Mouse (Mus musculus): ENCODE measurements around the gene Olfr1140.

DNA sequence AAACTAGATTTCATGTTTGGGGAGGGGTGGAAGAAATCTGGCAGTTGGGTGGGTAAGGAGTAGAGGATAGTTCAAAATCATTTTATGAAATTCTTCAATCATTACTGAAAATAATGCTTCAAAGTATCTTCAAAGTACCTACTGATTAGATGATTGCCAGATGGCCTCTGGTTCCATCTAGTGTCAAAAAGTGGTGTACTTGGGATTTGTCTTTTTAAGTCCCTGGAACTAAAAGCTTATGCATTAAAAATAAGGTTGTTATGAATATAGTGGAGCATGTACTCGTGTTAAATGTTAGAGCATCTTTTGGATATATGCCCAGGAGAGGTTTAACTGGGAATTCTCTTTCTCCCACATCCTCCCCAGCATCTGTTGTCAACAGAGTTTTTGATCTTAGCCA lies 32.6 kb downstream of the Olfr1140 start:
- TF ChIP-seq CTCF (IDR thresholded peaks at IDR 0.05; ENCODE audit: control insufficient read depth, insufficient read depth, insufficient read length), result no peak
- no peak for TF ChIP-seq CEBPB (IDR thresholded peaks at IDR 0.05; ENCODE audit: low read depth)
- TF ChIP-seq MYOG (IDR thresholded peaks at IDR 0.05; ENCODE audit: control insufficient read depth, extremely low read depth, insufficient read length), result no peak
- no peak for TF ChIP-seq USF1 (IDR thresholded peaks at IDR 0.05; ENCODE audit: low read depth)
- TF ChIP-seq MAX (IDR thresholded peaks at IDR 0.05), result no peak
- no peak for TF ChIP-seq MYOD1 (IDR thresholded peaks at IDR 0.05; ENCODE audit: control insufficient read depth, insufficient read length, low read depth)
- TF ChIP-seq FOSL1 (IDR thresholded peaks at IDR 0.05; ENCODE audit: insufficient read depth, low read length, poor library complexity, severe bottlenecking), result no peak

All from C2C12 (cell line).